Mouse (Mus musculus): ENCODE measurements around the gene Notch2. TPM values are rescaled to one million over a fixed set of nuclear protein-coding genes. Genes with fewer than 3 reads are reported as not detected.

Gene Notch2
- polyA plus RNA-seq, 1 experiment: 6.2 TPM

DNA sequence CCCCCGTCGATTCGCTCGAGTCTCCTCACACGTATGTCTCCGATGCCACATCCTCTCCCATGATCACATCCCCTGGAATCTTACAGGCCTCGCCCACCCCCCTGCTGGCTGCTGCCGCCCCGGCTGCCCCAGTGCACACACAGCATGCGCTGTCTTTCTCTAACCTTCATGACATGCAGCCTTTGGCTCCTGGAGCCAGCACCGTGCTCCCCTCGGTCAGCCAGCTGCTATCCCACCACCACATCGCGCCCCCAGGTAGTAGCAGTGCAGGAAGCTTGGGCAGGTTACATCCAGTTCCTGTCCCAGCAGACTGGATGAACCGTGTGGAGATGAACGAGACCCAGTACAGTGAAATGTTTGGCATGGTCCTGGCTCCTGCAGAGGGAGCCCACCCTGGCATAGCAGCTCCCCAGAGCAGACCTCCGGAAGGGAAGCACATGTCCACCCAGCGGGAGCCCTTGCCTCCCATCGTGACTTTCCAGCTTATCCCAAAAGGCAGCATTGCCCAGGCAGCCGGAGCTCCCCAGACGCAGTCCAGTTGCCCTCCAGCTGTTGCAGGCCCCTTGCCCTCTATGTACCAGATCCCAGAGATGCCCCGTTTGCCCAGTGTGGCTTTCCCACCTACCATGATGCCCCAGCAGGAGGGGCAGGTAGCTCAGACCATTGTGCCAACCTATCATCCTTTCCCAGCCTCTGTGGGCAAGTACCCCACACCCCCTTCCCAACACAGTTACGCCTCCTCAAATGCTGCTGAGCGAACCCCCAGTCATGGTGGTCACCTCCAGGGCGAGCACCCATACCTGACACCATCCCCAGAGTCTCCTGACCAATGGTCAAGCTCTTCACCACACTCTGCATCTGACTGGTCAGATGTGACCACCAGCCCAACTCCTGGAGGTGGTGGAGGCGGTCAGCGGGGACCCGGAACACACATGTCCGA is 133.4 kb downstream of the Notch2 start:
- peaks cover 1% of the 10 kb centered on the region; the same call in 1 of the 2 replicates for H3K4me1 ChIP-seq (ENCODE audit: control insufficient read depth, insufficient read depth, low read length)
- no peak overlapping the region for H3K27ac ChIP-seq (ENCODE audit: insufficient read depth, low read length)
- no peak for TF ChIP-seq POLR2A (IDR thresholded peaks at IDR 0.05; ENCODE audit: extremely low read depth, insufficient read depth, low read length)
- no peak for TF ChIP-seq CTCF (IDR thresholded peaks at IDR 0.05; ENCODE audit: extremely low read depth, insufficient read depth, low read length)
- no peak overlapping the region for H3K4me3 ChIP-seq (ENCODE audit: insufficient read depth, low read length)

GRCm38 (mm10) chr3:98147706-98148105 is 134.4 kb downstream of the Notch2 start:
- Histone ChIP-seq H3K4me3 (ENCODE audit: insufficient read depth, low read length) (no peak overlapping the region), H3K27ac (ENCODE audit: insufficient read depth, low read length) (no peak overlapping the region), H3K4me1 (ENCODE audit: control insufficient read depth, insufficient read depth, low read length) (peaks cover 1% of the 10 kb centered on the region; the same call in 1 of the 2 replicates)
- TF ChIP-seq POLR2A (IDR thresholded peaks at IDR 0.05; ENCODE audit: extremely low read depth, insufficient read depth, low read length): no peak
- no peak for TF ChIP-seq CTCF (IDR thresholded peaks at IDR 0.05; ENCODE audit: extremely low read depth, insufficient read depth, low read length)

DNA sequence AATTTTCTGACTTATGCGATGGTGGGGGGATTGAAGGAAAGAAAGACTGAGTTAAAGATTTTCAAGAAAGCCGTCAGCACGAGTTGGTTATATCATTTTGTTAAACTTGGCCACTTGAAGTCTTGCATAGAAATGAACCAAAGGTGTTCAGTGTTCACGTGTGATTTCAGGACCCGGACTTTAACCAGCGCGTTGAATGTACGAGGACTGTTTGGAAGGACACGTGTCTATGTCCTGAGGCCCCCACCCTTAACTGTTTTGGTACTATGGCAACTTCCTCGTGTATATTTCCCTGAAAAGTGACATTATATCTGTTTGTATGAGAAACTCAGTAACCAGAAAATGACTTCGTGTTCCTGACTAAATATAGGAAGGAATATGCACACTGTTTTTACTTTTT is 136.6 kb downstream of the Notch2 start:
- TF ChIP-seq POLR2A (IDR thresholded peaks at IDR 0.05; ENCODE audit: extremely low read depth, insufficient read depth, low read length) (no peak), CTCF (IDR thresholded peaks at IDR 0.05; ENCODE audit: extremely low read depth, insufficient read depth, low read length) (no peak)
- no peak overlapping the region for H3K4me3 ChIP-seq (ENCODE audit: insufficient read depth, low read length)

GRCm38 (mm10) chr3:98151016-98151415 is 137.7 kb downstream of the Notch2 start:
- Histone ChIP-seq H3K4me3 (ENCODE audit: insufficient read depth, low read length) (no peak overlapping the region), H3K4me1 (ENCODE audit: control insufficient read depth, insufficient read depth, low read length) (peaks cover 1% of the 10 kb centered on the region; the same call in 1 of the 2 replicates), H3K27ac (ENCODE audit: insufficient read depth, low read length) (no peak overlapping the region)
- TF ChIP-seq POLR2A (IDR thresholded peaks at IDR 0.05; ENCODE audit: extremely low read depth, insufficient read depth, low read length): no peak
- no peak for TF ChIP-seq CTCF (IDR thresholded peaks at IDR 0.05; ENCODE audit: extremely low read depth, insufficient read depth, low read length)

More for the DNA sequence above, 136.6 kb downstream of the Notch2 start:
- peaks cover 1% of the 10 kb centered on the region; the same call in 1 of the 2 replicates for H3K4me1 ChIP-seq (ENCODE audit: control insufficient read depth, insufficient read depth, low read length)
- no peak overlapping the region for H3K27ac ChIP-seq (ENCODE audit: insufficient read depth, low read length)

GRCm38 (mm10) chr3:98153460-98153859 is 140.1 kb downstream of the Notch2 start:
- peaks cover 1% of the 10 kb centered on the region; the same call in 1 of the 2 replicates for H3K4me1 ChIP-seq (ENCODE audit: control insufficient read depth, insufficient read depth, low read length)
- H3K27ac ChIP-seq (ENCODE audit: insufficient read depth, low read length): no peak overlapping the region
- no peak for TF ChIP-seq CTCF (IDR thresholded peaks at IDR 0.05; ENCODE audit: extremely low read depth, insufficient read depth, low read length)
- TF ChIP-seq POLR2A (IDR thresholded peaks at IDR 0.05; ENCODE audit: extremely low read depth, insufficient read depth, low read length): no peak
- no peak overlapping the region for H3K4me3 ChIP-seq (ENCODE audit: insufficient read depth, low read length)

DNA sequence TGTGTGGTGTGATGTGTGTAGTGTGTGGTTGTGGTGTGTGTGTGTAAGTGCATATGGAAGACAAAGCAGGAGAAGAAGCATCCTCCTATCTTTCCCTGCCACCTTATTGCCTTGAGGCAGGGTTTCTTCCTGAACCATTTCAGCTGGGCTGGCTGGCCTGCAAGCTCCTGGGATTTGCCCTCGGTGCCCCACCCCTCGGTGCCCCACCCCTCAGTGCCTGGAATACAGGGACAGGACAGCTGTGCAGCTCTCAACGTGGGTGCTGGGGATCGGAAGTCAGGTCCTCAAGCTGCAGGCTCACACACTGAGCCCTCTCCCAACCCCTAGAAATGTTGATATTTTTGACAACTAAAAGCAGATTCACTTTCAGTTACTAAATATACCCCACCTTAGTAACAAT is 142.8 kb downstream of the Notch2 start:
- H3K4me1 ChIP-seq (ENCODE audit: control insufficient read depth, insufficient read depth, low read length): no peaks in the 10 kb centered on the region
- no peak overlapping the region for H3K4me3 ChIP-seq (ENCODE audit: insufficient read depth, low read length)
- no peak overlapping the region for H3K27ac ChIP-seq (ENCODE audit: insufficient read depth, low read length)
- TF ChIP-seq CTCF (IDR thresholded peaks at IDR 0.05; ENCODE audit: extremely low read depth, insufficient read depth, low read length) (no peak), POLR2A (IDR thresholded peaks at IDR 0.05; ENCODE audit: extremely low read depth, insufficient read depth, low read length) (no peak)

DNA sequence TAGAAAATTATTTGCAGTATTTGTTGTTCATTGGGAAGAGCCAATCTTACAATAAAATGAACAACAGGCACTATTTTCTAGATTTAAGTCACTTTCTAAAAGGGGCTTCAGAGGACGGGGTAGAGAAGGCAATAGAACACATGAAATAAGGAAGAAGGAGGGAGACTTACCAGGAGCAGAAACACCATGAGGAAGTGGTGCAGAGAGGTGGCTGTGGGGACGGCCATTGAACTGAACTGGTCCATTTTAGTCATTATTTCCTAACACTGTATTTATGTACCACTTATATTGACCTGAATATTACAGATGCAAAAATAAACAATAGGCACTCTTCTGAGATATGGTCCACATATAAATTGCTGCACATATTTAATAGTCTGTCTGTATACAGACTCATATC is 143.7 kb downstream of the Notch2 start:
- no peak overlapping the region for H3K4me3 ChIP-seq (ENCODE audit: insufficient read depth, low read length)
- TF ChIP-seq CTCF (IDR thresholded peaks at IDR 0.05; ENCODE audit: extremely low read depth, insufficient read depth, low read length): no peak
- no peak for TF ChIP-seq POLR2A (IDR thresholded peaks at IDR 0.05; ENCODE audit: extremely low read depth, insufficient read depth, low read length)
- no peaks in the 10 kb centered on the region for H3K4me1 ChIP-seq (ENCODE audit: control insufficient read depth, insufficient read depth, low read length)
- no peak overlapping the region for H3K27ac ChIP-seq (ENCODE audit: insufficient read depth, low read length)

DNA sequence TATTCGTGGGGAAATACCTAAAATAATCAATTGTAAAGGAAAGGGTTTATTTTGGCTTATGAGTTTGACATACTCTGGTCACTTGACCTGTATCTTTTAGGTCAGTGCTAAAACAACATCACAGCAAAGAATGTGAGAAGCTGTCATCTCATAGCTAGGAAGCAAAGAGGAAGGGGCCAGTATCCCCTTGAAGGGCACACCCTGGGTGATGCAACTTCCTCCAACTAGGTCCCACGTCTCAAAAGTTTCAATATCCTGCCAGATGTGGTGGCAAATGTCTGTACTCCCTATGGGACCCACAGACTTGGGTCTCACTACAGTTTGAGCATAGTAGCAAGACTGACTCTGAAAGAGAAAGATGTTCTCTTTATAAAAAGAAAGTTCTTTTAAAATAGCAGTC is 144.3 kb downstream of the Notch2 start:
- Histone ChIP-seq H3K4me1 (ENCODE audit: control insufficient read depth, insufficient read depth, low read length) (no peaks in the 10 kb centered on the region), H3K4me3 (ENCODE audit: insufficient read depth, low read length) (no peak overlapping the region), H3K27ac (ENCODE audit: insufficient read depth, low read length) (no peak overlapping the region)
- TF ChIP-seq POLR2A (IDR thresholded peaks at IDR 0.05; ENCODE audit: extremely low read depth, insufficient read depth, low read length) (no peak), CTCF (IDR thresholded peaks at IDR 0.05; ENCODE audit: extremely low read depth, insufficient read depth, low read length) (no peak)

DNA sequence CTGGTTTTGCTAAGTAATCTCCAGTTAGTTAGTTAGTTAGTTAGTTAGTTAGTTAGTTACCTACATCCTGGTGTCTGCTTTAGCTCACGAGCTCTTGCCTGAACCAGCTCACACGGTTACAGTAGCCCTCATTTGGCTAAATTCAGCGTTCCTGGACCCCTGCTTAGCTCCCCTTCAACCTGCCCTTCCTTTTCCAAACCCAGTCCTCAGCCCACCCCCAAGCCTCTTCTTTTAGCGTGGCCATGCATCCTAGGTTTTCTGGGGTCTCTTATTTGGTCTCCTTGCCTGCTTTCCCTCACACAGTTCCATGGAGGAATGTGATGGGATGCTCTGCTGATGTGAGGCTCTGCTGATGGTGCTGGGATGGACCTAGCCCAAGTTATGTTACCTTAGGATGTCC is 145.3 kb downstream of the Notch2 start:
- Histone ChIP-seq H3K4me1 (ENCODE audit: control insufficient read depth, insufficient read depth, low read length) (no peaks in the 10 kb centered on the region), H3K27ac (ENCODE audit: insufficient read depth, low read length) (no peak overlapping the region), H3K4me3 (ENCODE audit: insufficient read depth, low read length) (no peak overlapping the region)
- TF ChIP-seq POLR2A (IDR thresholded peaks at IDR 0.05; ENCODE audit: extremely low read depth, insufficient read depth, low read length) (no peak), CTCF (IDR thresholded peaks at IDR 0.05; ENCODE audit: extremely low read depth, insufficient read depth, low read length) (no peak)

GRCm38 (mm10) chr3:98159289-98159688 is 146.0 kb downstream of the Notch2 start:
- Histone ChIP-seq H3K4me1 (ENCODE audit: control insufficient read depth, insufficient read depth, low read length) (no peaks in the 10 kb centered on the region), H3K4me3 (ENCODE audit: insufficient read depth, low read length) (no peak overlapping the region)
- TF ChIP-seq CTCF (IDR thresholded peaks at IDR 0.05; ENCODE audit: extremely low read depth, insufficient read depth, low read length): no peak
- TF ChIP-seq POLR2A (IDR thresholded peaks at IDR 0.05; ENCODE audit: extremely low read depth, insufficient read depth, low read length): no peak

More at GRCm38 (mm10) chr3:98159289-98159688, 146.0 kb downstream of the Notch2 start:
- H3K27ac ChIP-seq (ENCODE audit: insufficient read depth, low read length): no peak overlapping the region

Data from cortical plate, adult 2 months (tissue).